Mouse (Mus musculus) lung, postnatal 0 days (tissue): Measurements from ENCODE around the gene Slc2a8.

ENCODE experiments used
- CTCF ChIP-seq: IDR thresholded peaks from 2 replicates; pipeline ENCODE4 v1.5.1; 2016; ENCODE audit warnings: antibody characterized with exemption, mild to moderate bottlenecking
- EP300 ChIP-seq: IDR thresholded peaks from 2 replicates; pipeline ENCODE4 v1.6.1; 2016; ENCODE audit warnings: antibody characterized with exemption, mild to moderate bottlenecking, control low read depth

- TF ChIP-seq CTCF, result no peak
- no peak for TF ChIP-seq EP300
These were observed 17.9 kb downstream of the Slc2a8 start for GRCm38 (mm10) chr2:32963981-32964380.
